Mouse (Mus musculus): Measurements from ENCODE around the gene Slc18a2. TPM values are rescaled to one million over a fixed set of nuclear protein-coding genes. Genes with fewer than 3 reads are reported as not detected.

Slc18a2 gene
- polyA plus RNA-seq, 1 experiment from 2014 or later, result 1.9 TPM

DNA sequence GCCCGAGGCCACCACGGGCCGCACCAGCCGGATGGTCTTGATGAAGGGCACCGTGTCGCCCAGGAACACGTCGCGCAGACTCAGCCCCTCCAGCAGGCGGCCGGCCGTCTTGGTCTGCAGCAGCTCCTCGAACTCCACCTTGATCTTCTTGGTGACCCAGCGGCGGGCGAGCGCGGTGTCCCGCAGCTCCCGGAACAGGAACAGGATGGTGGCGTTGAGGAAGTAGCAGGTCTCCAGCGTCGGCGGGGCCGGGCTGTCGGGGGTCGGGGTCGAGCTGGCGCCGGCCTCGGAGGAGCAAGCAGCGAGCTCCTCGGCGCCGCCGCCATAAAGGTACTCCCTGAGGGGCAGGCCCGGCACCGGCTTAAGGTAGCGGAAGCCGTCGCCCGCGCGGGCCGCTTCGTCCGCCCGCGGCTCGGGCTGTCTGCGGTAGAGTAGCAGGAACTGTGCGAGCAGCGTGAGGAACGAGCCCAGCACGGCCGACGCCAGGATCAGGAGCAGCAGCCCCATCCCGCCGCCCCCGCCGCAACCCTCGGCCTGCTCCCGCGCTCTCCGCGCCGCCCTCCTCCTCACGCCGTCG, 84.5 kb downstream of the Slc18a2 start:
- Histone ChIP-seq H3K9ac (replicated peaks) (peak overlapping the region; percentile 96), H3K4me1 (ENCODE audit: insufficient read depth) (peaks cover 22% of the 10 kb centered on the region), H3K36me3 (replicated peaks; ENCODE audit: insufficient read depth, low read length) (0 out of 2 replicates have a peak, but pooled peaks cover 2% of the 10 kb centered on the region), H3K9me3 (ENCODE audit: low read length) (no peaks in the 10 kb centered on the region), H3K27me3 (ENCODE audit: insufficient read depth, low read length) (no peaks in the 10 kb centered on the region), H3K4me2 (ENCODE audit: low read depth, low read length) (peak overlapping the region; percentile 99), H3K4me3 (ENCODE audit: low read depth, low read length) (peak overlapping the region; percentile 96), H3K27ac (ENCODE audit: low read depth) (peak overlapping the region; percentile 96)
- peak; percentile 51 for ATAC-seq
- DNase-seq, result peak; percentile 77
- TF ChIP-seq EP300 (IDR thresholded peaks at IDR 0.05; ENCODE audit: low read depth) (no peak), CTCF (IDR thresholded peaks at IDR 0.05; ENCODE audit: low read depth) (peak; percentile 51)
- 1% methylated on average over 59 of the region's 70 CpGs for WGBS (ENCODE audit: insufficient replicate concordance)

Other genes starting within 250 kb of the Slc18a2 start
- gene Shtn1, start 184.8 kb upstream of the Slc18a2 start, polyA plus RNA-seq (2015; fragmentation: Nextera tagmentation; extraction: Ambion mirVana), result 2.5 and 2.9 TPM in 2 replicates
- not detected in 2 replicates for gene Vax1, start 90.8 kb upstream of the Slc18a2 start, polyA plus RNA-seq (2015; fragmentation: Nextera tagmentation; extraction: Ambion mirVana)
- not detected in 2 replicates for gene Kcnk18, start 41.7 kb upstream of the Slc18a2 start, polyA plus RNA-seq (2015; fragmentation: Nextera tagmentation; extraction: Ambion mirVana)
- 12.3 and 24.8 TPM in 2 replicates for gene Rps12-ps3, start 61.4 kb downstream of the Slc18a2 start, polyA plus RNA-seq (2015; fragmentation: Nextera tagmentation; extraction: Ambion mirVana)
- 3.1 and 3.4 TPM in 2 replicates for gene Pdzd8, start 84.9 kb downstream of the Slc18a2 start, polyA plus RNA-seq (2015; fragmentation: Nextera tagmentation; extraction: Ambion mirVana)
- gene Emx2, start 197.5 kb downstream of the Slc18a2 start, polyA plus RNA-seq (2015; fragmentation: Nextera tagmentation; extraction: Ambion mirVana), result not detected in 2 replicates

Measured in liver, postnatal 0 days (tissue).